Mouse (Mus musculus): ENCODE results near the gene Rpl19. TPM values are rescaled to one million over a fixed set of nuclear protein-coding genes. Genes with fewer than 3 reads are reported as not detected.

The Rpl19 gene
- polyA plus RNA-seq, 1 experiment from 2014 or later = 689 TPM

GRCm38 (mm10) chr11:98001351-98001824, 25.1 kb upstream of the Rpl19 start:
- Histone ChIP-seq H3K9me3 (no peaks in the 10 kb centered on the region), H3K9ac (peak overlapping the region; percentile 13; the same call in 1 of the 2 replicates), H3K27me3 (peaks cover 17% of the 10 kb centered on the region), H3K27ac (no peak overlapping the region), H3K36me3 (peaks cover 40% of the 10 kb centered on the region), H3K4me3 (no peak overlapping the region), H3K4me1 (replicated peaks) (peaks cover 41% of the 10 kb centered on the region), H3K4me2 (no peak overlapping the region)
- 44% methylated on average over 11 of the region's 11 CpGs for WGBS
- ATAC-seq (ENCODE audit: low FRiP score) = no peak

GRCm38 (mm10) chr11:98001986-98002385, 24.5 kb upstream of the Rpl19 start:
- Histone ChIP-seq H3K27ac (no peak overlapping the region), H3K36me3 (peaks cover 46% of the 10 kb centered on the region), H3K9ac (no peak overlapping the region; the same call in 1 of the 2 replicates), H3K27me3 (peaks cover 13% of the 10 kb centered on the region), H3K4me1 (replicated peaks) (peaks cover 41% of the 10 kb centered on the region), H3K4me3 (no peak overlapping the region), H3K4me2 (no peak overlapping the region), H3K9me3 (no peaks in the 10 kb centered on the region)
- 66% methylated on average over 6 of the region's 6 CpGs for WGBS
- no peak for ATAC-seq (ENCODE audit: low FRiP score)

GRCm38 (mm10) chr11:98002627-98003026, 23.9 kb upstream of the Rpl19 start:
- ATAC-seq (ENCODE audit: low FRiP score) = no peak
- Histone ChIP-seq H3K4me1 (replicated peaks) (peaks cover 41% of the 10 kb centered on the region), H3K4me3 (no peak overlapping the region), H3K27me3 (peaks cover 13% of the 10 kb centered on the region), H3K36me3 (peaks cover 52% of the 10 kb centered on the region), H3K27ac (no peak overlapping the region), H3K9me3 (no peaks in the 10 kb centered on the region), H3K9ac (no peak overlapping the region), H3K4me2 (no peak overlapping the region)
- WGBS = 17% methylated on average over 12 of the region's 12 CpGs

GRCm38 (mm10) chr11:98003171-98003671, 23.3 kb upstream of the Rpl19 start:
- Histone ChIP-seq H3K9me3 (no peaks in the 10 kb centered on the region), H3K27ac (peak overlapping the region; percentile 44; the same call in 1 of the 2 replicates), H3K9ac (no peak overlapping the region), H3K4me1 (replicated peaks) (peaks cover 41% of the 10 kb centered on the region), H3K36me3 (peaks cover 58% of the 10 kb centered on the region), H3K27me3 (peaks cover 13% of the 10 kb centered on the region), H3K4me2 (no peak overlapping the region), H3K4me3 (no peak overlapping the region)
- WGBS = 36% methylated on average over 17 of the region's 17 CpGs
- ATAC-seq (ENCODE audit: low FRiP score) = 0 out of 2 replicates have a peak, but pooled peaks have one; percentile 37

- peaks cover 13% of the 10 kb centered on the region for H3K27me3 ChIP-seq
- H3K4me3 ChIP-seq = no peak overlapping the region
- 74% methylated on average over 8 of the region's 8 CpGs for WGBS
- peaks cover 68% of the 10 kb centered on the region for H3K36me3 ChIP-seq
- peak overlapping the region; percentile 48; the same call in 1 of the 2 replicates for H3K27ac ChIP-seq
- no peak for ATAC-seq (ENCODE audit: low FRiP score)
- no peak overlapping the region for H3K9ac ChIP-seq
- no peaks in the 10 kb centered on the region for H3K9me3 ChIP-seq
- H3K4me2 ChIP-seq = no peak overlapping the region
- H3K4me1 ChIP-seq (replicated peaks) = peaks cover 41% of the 10 kb centered on the region
These were observed 22.3 kb upstream of the Rpl19 start for GRCm38 (mm10) chr11:98004161-98004560.

GRCm38 (mm10) chr11:98005076-98005475, 21.4 kb upstream of the Rpl19 start:
- Histone ChIP-seq H3K4me1 (replicated peaks) (peaks cover 36% of the 10 kb centered on the region), H3K27me3 (peaks cover 13% of the 10 kb centered on the region), H3K9ac (no peak overlapping the region), H3K27ac (no peak overlapping the region), H3K4me3 (no peak overlapping the region), H3K4me2 (no peak overlapping the region), H3K9me3 (no peaks in the 10 kb centered on the region), H3K36me3 (peaks cover 77% of the 10 kb centered on the region)
- no peak for ATAC-seq (ENCODE audit: low FRiP score)
- WGBS = 48% methylated on average over 13 of the region's 13 CpGs

GRCm38 (mm10) chr11:98005686-98006085, 20.8 kb upstream of the Rpl19 start:
- H3K27ac ChIP-seq = no peak overlapping the region
- peaks cover 83% of the 10 kb centered on the region for H3K36me3 ChIP-seq
- no peak overlapping the region for H3K4me2 ChIP-seq
- no peaks in the 10 kb centered on the region for H3K9me3 ChIP-seq
- H3K4me3 ChIP-seq = no peak overlapping the region
- WGBS = 85% methylated on average over 10 of the region's 10 CpGs
- ATAC-seq (ENCODE audit: low FRiP score) = no peak
- H3K9ac ChIP-seq = no peak overlapping the region
- H3K27me3 ChIP-seq = peaks cover 12% of the 10 kb centered on the region
- peaks cover 33% of the 10 kb centered on the region for H3K4me1 ChIP-seq (replicated peaks)

- Histone ChIP-seq H3K36me3 (peaks cover 97% of the 10 kb centered on the region), H3K4me1 (replicated peaks) (peaks cover 13% of the 10 kb centered on the region), H3K9me3 (no peaks in the 10 kb centered on the region), H3K27me3 (no peaks in the 10 kb centered on the region), H3K9ac (no peak overlapping the region), H3K27ac (no peak overlapping the region), H3K4me2 (no peak overlapping the region), H3K4me3 (no peak overlapping the region)
- no peak for ATAC-seq (ENCODE audit: low FRiP score)
- 85% methylated on average over 11 of the region's 11 CpGs for WGBS
These were observed 18.4 kb upstream of the Rpl19 start for GRCm38 (mm10) chr11:98008087-98008486.

GRCm38 (mm10) chr11:98011716-98012115, 14.8 kb upstream of the Rpl19 start:
- no peaks in the 10 kb centered on the region for H3K4me1 ChIP-seq (replicated peaks)
- H3K27me3 ChIP-seq = no peaks in the 10 kb centered on the region
- 71% methylated on average over 8 of the region's 9 CpGs for WGBS
- ATAC-seq (ENCODE audit: low FRiP score) = no peak
- H3K4me2 ChIP-seq = no peak overlapping the region
- no peak overlapping the region for H3K27ac ChIP-seq
- no peak overlapping the region for H3K9ac ChIP-seq
- H3K36me3 ChIP-seq = peaks cover 97% of the 10 kb centered on the region
- H3K9me3 ChIP-seq = no peaks in the 10 kb centered on the region
- H3K4me3 ChIP-seq = no peak overlapping the region

- Histone ChIP-seq H3K9me3 (no peaks in the 10 kb centered on the region), H3K4me2 (no peak overlapping the region), H3K36me3 (peaks cover 97% of the 10 kb centered on the region), H3K9ac (no peak overlapping the region), H3K27me3 (no peaks in the 10 kb centered on the region), H3K4me3 (no peak overlapping the region), H3K27ac (no peak overlapping the region), H3K4me1 (replicated peaks) (peaks cover 2% of the 10 kb centered on the region; the same call in 1 of the 2 replicates)
- ATAC-seq (ENCODE audit: low FRiP score) = no peak
- WGBS = 85% methylated on average over 10 of the region's 10 CpGs
These were observed 13.7 kb upstream of the Rpl19 start for GRCm38 (mm10) chr11:98012831-98013230.

GRCm38 (mm10) chr11:98016177-98016576, 10.3 kb upstream of the Rpl19 start:
- no peak for ATAC-seq (ENCODE audit: low FRiP score)
- Histone ChIP-seq H3K27ac (no peak overlapping the region), H3K27me3 (no peaks in the 10 kb centered on the region), H3K9me3 (no peaks in the 10 kb centered on the region), H3K4me2 (no peak overlapping the region), H3K9ac (no peak overlapping the region), H3K4me3 (no peak overlapping the region), H3K4me1 (replicated peaks) (peaks cover 35% of the 10 kb centered on the region), H3K36me3 (peaks cover 75% of the 10 kb centered on the region)
- 90% methylated on average over 5 of the region's 5 CpGs for WGBS

- peaks cover 69% of the 10 kb centered on the region for H3K36me3 ChIP-seq
- H3K27ac ChIP-seq = no peak overlapping the region
- no peaks in the 10 kb centered on the region for H3K27me3 ChIP-seq
- no peak overlapping the region for H3K4me3 ChIP-seq
- no peak overlapping the region for H3K4me2 ChIP-seq
- no peak for ATAC-seq (ENCODE audit: low FRiP score)
- no peaks in the 10 kb centered on the region for H3K9me3 ChIP-seq
- H3K4me1 ChIP-seq (replicated peaks) = peaks cover 40% of the 10 kb centered on the region
- H3K9ac ChIP-seq = no peak overlapping the region
- WGBS = 74% methylated on average over 4 of the region's 4 CpGs
These were observed 9.7 kb upstream of the Rpl19 start for GRCm38 (mm10) chr11:98016824-98017223.

GRCm38 (mm10) chr11:98018222-98018621, 8.3 kb upstream of the Rpl19 start:
- Histone ChIP-seq H3K27me3 (no peaks in the 10 kb centered on the region), H3K9me3 (no peaks in the 10 kb centered on the region), H3K4me3 (no peak overlapping the region), H3K36me3 (peaks cover 56% of the 10 kb centered on the region), H3K4me2 (no peak overlapping the region), H3K27ac (no peak overlapping the region), H3K4me1 (replicated peaks) (peaks cover 44% of the 10 kb centered on the region), H3K9ac (0 out of 2 replicates have a peak overlapping the region, but pooled peaks have one; percentile 29)
- WGBS = 80% methylated on average over 6 of the region's 6 CpGs
- ATAC-seq (ENCODE audit: low FRiP score) = no peak

Data from hindbrain, embryonic 13.5 days (tissue).